Mouse (Mus musculus) bone marrow, adult 2 months (tissue): ENCODE measurements around the gene Gm5128. TPM values are rescaled to one million over a fixed set of nuclear protein-coding genes. Genes with fewer than 3 reads are reported as not detected.
"Not testable (repeated sequence)": the region's sequence is repeated elsewhere in the genome, so short reads cannot be mapped to it uniquely, and the experiment has no call there.

Experiments used
- H3K27ac ChIP-seq: fragments of 200-500 bp; 2 replicates; pipeline ENCODE4 v1.5.1; 2012; ENCODE audit warnings: low read depth, mild to moderate bottlenecking, control low read depth, inconsistent platforms, low read length; ENCODE audit not compliant: control insufficient read depth, poor library complexity, insufficient read depth
- H3K4me1 ChIP-seq: fragments of 200-500 bp; 2 replicates; pipeline ENCODE4 v1.6.1; 2011; ENCODE audit warnings: low read length; ENCODE audit not compliant: control insufficient read depth, insufficient read depth
- H3K4me3 ChIP-seq: fragments of 200-500 bp; replicated peaks from 2 replicates; pipeline ENCODE3; 2011; ENCODE audit warnings: mild to moderate bottlenecking, low read depth, low read length, control low read depth; ENCODE audit not compliant: control insufficient read depth
- WGBS: fragments of 180-500 bp; shearing (Covaris S2); methylation state at CpG from one replicate; pipeline ENCODE4 v1.1.7; 2018; 5-methylcytosine and 5-hydroxymethylcytosine counted together
- polyA plus RNA-seq: library from polyadenylated mRNA; stranded (reverse); fragments of >200 nt; gene quantifications from 2 replicates; pipeline ENCODE4 v1.2.4, GENCODE M21; 2011; ENCODE audit warnings: low replicate concordance; ENCODE audit not compliant: missing spikeins, insufficient read depth, insufficient read length

The Gm5128 gene
- not detected in 2 replicates for polyA plus RNA-seq

- H3K27ac ChIP-seq, H3K4me1 ChIP-seq, H3K4me3 ChIP-seq: not testable (repeated sequence)
- no CpG with 5 or more reads among the region's 15 CpGs for WGBS
Measured at GRCm38 (mm10) chrX:135372984-135373383, at the start of gene Gm5128. Gene Gm5128, plus strand, starts transcription at chrX:135373284.

- not testable (repeated sequence) for H3K4me1 ChIP-seq, H3K4me3 ChIP-seq, H3K27ac ChIP-seq
- WGBS, result 18% methylated on average over 3 of the region's 6 CpGs
Measured at GRCm38 (mm10) chrX:135360685-135361084, 12.4 kb upstream of the Gm5128 start.

DNA sequence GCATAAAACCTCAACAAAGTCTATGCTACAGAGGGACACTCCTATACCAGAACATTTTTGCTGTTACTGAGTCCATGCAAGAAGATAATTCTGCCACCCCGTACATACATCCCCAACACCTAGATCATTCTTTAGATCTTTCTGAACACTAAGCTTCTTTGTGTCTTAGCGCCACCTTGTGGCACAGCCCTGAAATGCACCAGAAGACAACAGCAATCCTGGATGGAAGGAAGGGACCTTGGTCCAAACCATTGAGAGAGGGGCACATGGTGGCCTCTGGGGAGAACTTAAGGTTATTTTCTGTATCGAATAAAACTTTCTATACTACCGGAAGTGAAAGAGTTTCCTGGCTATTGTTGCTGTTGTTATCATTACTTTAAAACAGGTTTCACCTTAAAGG is 11.1 kb upstream of the Gm5128 start:
- not testable (repeated sequence) for H3K4me3 ChIP-seq, H3K4me1 ChIP-seq, H3K27ac ChIP-seq
- WGBS, result no CpG with 5 or more reads among the region's 4 CpGs

- H3K27ac ChIP-seq, H3K4me3 ChIP-seq, H3K4me1 ChIP-seq: not testable (repeated sequence)
- WGBS, result no CpG with 5 or more reads among the region's 3 CpGs
Measured at GRCm38 (mm10) chrX:135403578-135403977, 30.5 kb downstream of the Gm5128 start.

DNA sequence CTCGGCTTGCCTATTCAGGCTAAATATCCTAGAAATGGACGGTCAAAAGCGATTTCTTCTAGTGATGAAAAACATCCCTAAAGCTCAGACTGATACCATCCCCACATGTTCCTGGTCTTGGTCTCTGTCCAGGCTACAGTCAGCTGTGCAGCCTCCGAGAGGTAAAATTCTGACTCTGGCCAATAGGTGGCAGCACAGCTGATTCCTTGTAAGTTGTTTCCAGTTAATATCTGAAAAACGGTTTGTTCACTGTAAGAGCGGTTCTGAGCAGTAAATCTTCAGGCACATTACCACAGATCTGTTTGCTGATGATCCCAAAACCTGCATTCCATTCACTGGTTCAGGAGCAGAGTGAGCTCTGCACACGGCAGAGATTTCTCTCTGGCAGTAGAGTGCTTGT is 48.1 kb downstream of the Gm5128 start:
- not testable (repeated sequence) for H3K4me3 ChIP-seq, H3K27ac ChIP-seq, H3K4me1 ChIP-seq
- WGBS, result 23% methylated on average over 4 of the region's 7 CpGs

GRCm38 (mm10) chrX:135421824-135422223 is 48.7 kb downstream of the Gm5128 start:
- H3K4me3 ChIP-seq, H3K4me1 ChIP-seq, H3K27ac ChIP-seq: not testable (repeated sequence)

- not testable (repeated sequence) for H3K27ac ChIP-seq, H3K4me3 ChIP-seq, H3K4me1 ChIP-seq
- WGBS, result no CpG with 5 or more reads among the region's 4 CpGs
Measured at GRCm38 (mm10) chrX:135422473-135422872, 49.4 kb downstream of the Gm5128 start.

Other genes with a start within 250 kb of the Gm5128 start
- gene Gm15023, start 195.7 kb upstream of the Gm5128 start, polyA plus RNA-seq, result not detected in 2 replicates
- not detected in 2 replicates for gene Tceal6, start 162.6 kb upstream of the Gm5128 start, polyA plus RNA-seq
- gene Pramel3, start 71.0 kb upstream of the Gm5128 start, polyA plus RNA-seq, result not detected in 2 replicates
- gene Gm7903, start 60.6 kb downstream of the Gm5128 start, polyA plus RNA-seq, result 0.57 TPM in 1 of 2 replicates, not detected in the other
- not detected in 2 replicates for gene AV320801, start 121.3 kb downstream of the Gm5128 start, polyA plus RNA-seq
- gene Nxf7, start 225.5 kb downstream of the Gm5128 start, polyA plus RNA-seq, result not detected in 2 replicates